Mouse (Mus musculus) myocyte (in vitro differentiated cells): Measurements from ENCODE around the gene Ercc1.

Experiments used
- MAX ChIP-seq: IDR thresholded peaks from one replicate; pipeline ENCODE4 v1.6.1; 2011; ENCODE audit warnings: low read depth, mild to moderate bottlenecking, control low read depth
- MYOG ChIP-seq, 3 experiments: IDR thresholded peaks; one replicate each; pipeline ENCODE4 v1.6.1; 2011; ENCODE audit warnings: control low read depth in 2 of 3, low read depth in 2 of 3, mild to moderate bottlenecking in 2 of 3; ENCODE audit not compliant: insufficient read length in 2 of 3, control insufficient read depth in 1 of 3, insufficient read depth in 1 of 3
- POLR2A ChIP-seq: IDR thresholded peaks from one replicate; pipeline ENCODE4 v1.6.1; 2011; ENCODE audit warnings: low read depth, mild to moderate bottlenecking, control low read depth, moderate library complexity; ENCODE audit not compliant: insufficient read length
- POLR2AphosphoS2 ChIP-seq: IDR thresholded peaks from one replicate; pipeline ENCODE4 v1.6.1; 2011; ENCODE audit warnings: low read depth, control low read depth; ENCODE audit not compliant: insufficient read length

GRCm38 (mm10) chr7:19337122-19337521 lies 7.5 kb upstream of the Ercc1 start:
- no peak for TF ChIP-seq POLR2A
- TF ChIP-seq MAX, result no peak
- TF ChIP-seq POLR2AphosphoS2, result no peak
- TF ChIP-seq MYOG (IDR thresholded peaks at IDR 0.05; ENCODE audit: control insufficient read depth in 1 of 3, insufficient read depth in 1 of 3, insufficient read length in 2 of 3, low read depth in 2 of 3), result no peak
